Mouse (Mus musculus) urinary bladder, adult 2 months (tissue): ENCODE results near the gene Sec23b. TPM values are rescaled to one million over a fixed set of nuclear protein-coding genes. Genes with fewer than 3 reads are reported as not detected.
"Not testable (repeated sequence)": the region's sequence is repeated elsewhere in the genome, so short reads cannot be mapped to it uniquely, and the experiment has no call there.

Experiments
- DNase-seq: peaks from one replicate; pipeline ENCODE4 v3.0.0; 2022; ENCODE audit warnings: low spot score
- polyA plus RNA-seq: library from polyadenylated mRNA; depleted of rRNA; stranded (reverse); fragments of >200 nt; gene quantifications from 2 replicates; pipeline ENCODE4 v1.2.3, GENCODE M21; 2012; rRNA removed

Sec23b gene
- 42.7 and 51.4 TPM in 2 replicates for polyA plus RNA-seq

DNA sequence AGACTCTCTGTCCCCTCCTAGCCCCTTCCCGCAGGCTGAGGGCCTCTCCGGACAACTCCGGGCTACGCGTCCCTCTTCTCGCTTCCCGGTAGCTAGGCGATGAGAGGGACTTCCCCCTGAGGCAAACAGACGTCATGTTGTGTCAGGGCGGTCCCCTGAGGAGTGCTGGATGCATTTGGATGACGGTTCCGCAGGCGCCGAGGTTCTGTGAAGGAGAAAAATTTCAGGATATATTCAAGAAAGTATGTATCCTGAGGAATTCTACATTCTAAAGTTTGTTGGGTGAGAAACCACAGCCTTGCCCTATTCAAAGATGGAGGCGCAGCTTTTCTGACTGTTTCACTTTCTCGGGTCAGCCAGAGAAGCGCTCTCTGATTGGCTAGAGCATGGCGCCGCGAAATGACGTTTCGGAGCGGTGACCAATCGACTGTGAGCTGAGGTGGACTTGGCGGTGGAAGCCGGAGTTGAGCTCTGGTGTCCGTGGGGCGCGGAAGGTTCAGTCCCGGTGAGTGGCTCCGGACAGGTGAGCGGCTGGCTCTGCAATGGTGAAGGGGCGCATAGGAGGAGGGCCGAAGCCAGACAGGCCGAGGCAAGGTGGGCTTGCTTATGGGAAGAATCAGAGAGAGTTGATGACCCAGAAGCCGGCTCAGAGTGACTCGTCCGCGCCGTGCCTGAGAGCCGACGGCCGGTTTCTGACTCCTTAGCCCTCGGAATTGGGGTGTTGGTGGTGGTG lies at the start of gene Sec23b:
Gene Sec23b (plus strand): TSS at position 410 of the 733 bp plus-strand sequence.
- peak; percentile 85 for DNase-seq

DNA sequence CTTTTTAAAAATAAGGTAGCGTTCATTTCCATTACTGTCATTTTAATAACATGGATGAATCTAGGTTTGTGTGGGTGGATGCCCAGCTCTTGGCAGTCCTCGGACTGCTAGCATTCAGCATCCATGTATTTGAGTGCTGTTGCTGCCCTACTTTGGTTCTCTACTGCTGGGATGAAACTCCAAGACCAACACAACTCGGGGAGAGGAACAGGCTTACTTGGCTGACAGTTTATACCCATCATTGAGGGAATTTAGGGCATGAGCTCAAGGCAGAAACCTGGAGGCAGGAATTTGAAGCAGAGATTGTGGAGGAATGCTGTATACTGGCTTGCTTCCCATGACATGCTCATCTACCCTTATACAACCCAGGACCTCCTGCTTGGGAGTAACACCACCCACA lies 41.4 kb upstream of the Sec23b start:
- no peak for DNase-seq

DNA sequence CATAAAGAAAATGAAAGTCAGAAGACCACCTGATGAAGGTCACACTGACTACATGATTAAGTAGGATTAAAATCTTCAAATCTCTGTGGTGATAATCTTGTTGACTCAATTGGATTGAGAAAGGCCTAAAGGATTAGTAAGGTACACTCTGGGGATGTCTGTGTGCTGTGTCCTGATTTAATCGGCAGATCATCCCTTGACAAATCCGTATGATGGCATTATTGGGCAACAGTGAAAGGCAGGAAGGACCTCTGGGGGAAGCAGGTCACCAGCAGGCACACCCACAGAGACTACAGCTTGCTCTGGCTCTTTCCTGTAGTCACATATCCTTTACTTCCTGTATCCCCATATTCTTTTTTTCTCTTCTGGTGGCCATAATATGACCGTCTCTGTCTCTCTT lies 36.3 kb upstream of the Sec23b start:
- no peak for DNase-seq

DNA sequence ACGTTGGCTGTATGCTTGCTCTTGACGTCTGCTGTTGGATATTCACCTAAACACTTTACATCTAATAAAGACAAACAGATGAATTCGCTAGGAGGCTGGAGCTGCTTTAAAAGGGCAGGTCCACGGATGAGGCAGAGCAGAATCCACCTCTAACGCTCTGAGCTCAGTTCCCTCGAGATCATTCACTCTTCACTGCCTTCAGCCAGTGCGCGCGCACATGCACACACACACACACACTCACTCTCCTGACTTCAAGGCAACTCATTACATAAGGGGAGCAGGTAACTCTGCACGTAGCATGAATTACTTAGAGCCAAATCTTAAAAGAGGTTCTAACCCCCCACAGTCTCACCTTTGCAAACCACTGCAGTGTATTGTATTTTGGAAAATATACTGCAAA lies 30.2 kb upstream of the Sec23b start:
- no peak for DNase-seq

DNA sequence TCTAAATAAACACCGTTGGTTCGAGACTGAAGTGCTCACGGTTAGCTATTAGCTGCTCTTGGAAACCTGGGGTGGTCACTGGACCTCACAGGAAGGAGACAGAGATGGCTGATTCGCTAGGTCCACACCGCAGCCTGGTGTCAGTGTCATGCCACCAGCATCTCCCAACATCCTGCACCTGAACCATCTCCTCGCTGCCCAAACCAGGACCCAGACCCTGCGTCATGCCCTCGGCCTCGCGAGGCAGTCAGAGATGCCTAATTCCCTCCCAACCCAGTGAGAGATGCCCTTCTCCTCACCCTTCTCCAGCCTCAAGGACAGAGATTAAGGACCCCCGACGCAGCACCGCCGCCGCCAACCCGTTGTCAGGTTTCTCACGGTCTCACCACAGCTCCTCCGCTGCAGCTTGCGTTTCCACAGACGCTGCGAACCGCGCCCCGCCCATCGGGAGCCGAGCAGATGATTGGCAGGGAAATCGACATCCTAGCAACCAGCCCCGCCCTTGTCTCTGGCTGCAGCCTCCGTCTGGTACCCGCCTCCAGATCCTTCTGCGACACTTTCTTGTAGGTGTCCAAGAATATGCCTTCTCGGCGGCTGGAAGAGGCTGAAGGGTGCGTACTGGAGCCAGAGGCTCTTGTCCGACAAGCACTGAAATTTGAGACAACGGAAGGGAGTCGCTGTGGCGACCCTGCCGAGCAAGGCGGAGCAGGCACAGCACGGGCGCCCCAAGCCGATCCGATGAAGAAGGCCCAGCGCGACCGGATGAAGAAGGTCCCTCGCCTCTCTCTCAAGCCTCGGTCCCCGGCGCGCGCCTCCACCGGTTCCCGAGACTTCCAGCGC lies 28.8 kb upstream of the Sec23b start, which contains the start of the genes Dzank1 and Polr3f:
Gene Dzank1 (minus strand): TSS at position 434 of the 840 bp plus-strand sequence.
Gene Polr3f (plus strand): TSS at position 738 of the 840 bp plus-strand sequence.
- peak; percentile 93 for DNase-seq

DNA sequence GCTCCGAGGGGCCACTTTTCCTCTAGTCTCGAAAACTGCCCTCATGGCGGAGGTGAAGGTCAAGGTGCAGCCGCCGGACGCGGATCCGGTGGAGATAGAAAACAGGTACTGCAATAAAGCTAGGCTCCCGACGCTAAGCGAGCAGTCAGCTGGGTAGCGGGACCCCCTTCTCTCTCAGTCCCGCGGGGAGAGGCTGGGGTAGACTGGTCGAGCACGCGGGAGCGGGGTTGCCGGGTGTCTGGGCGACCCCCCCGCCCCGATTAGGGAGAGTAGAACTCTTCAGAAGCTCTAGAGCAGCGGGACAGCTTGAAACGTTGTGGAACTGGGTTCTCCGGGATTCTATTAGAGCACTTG lies 28.2 kb upstream of the Sec23b start:
- DNase-seq = no peak

DNA sequence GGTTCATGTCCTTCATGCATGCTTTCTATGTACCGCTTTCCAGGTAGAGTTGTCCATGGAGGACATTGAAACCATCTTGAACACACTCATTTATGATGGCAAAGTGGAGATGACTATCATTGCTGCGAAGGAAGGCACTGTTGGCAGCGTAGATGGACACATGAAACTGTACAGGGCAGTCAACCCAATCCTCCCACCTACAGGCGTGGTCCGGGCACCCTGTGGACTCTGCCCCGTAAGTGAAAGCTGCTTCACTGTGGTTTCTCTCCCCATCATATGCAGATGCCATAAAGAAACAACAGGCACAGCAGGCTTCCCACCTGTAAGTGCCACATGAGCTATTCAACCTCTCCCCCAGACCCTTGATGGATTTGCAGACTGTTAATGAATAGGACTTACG lies 18.9 kb upstream of the Sec23b start:
- DNase-seq = no peak

DNA sequence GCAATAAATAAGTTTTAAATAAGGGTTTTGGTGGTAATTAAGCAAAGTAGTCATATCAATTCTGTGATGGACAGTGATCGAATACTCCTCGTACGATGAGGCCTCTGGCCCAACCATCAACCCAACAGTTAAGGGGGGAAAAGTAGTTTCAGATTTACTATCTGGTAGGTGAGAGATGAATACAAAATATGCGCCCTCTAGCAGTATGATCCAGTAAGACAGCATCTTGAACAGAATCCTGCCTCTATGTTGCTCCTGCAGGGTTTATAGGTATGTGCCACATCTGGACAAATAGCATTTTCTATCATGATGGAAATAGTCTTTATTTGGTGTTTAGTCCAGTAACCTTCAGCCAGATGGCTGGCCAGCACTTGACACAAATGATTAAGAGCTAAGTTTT lies 14.8 kb upstream of the Sec23b start:
- DNase-seq = no peak

DNA sequence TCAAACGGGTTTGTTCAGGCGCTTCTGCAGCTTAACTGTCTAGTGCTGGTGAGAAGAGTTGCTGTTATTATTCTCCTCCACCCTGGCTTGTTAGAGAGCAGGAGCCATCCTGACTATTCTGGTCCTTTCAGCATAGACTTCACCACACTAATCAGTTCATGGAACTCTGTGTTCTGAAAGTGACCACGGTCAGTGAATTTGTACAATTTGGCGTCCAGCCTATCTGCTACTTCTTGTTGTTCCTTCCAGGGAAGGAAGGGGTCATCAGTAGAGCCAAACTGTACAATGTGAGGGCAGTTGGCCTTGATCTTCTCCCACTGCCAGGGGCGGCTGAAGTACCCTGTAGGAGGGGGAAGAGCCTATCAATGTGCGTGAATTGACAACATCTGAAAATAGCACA lies 12.4 kb upstream of the Sec23b start:
- no peak for DNase-seq

DNA sequence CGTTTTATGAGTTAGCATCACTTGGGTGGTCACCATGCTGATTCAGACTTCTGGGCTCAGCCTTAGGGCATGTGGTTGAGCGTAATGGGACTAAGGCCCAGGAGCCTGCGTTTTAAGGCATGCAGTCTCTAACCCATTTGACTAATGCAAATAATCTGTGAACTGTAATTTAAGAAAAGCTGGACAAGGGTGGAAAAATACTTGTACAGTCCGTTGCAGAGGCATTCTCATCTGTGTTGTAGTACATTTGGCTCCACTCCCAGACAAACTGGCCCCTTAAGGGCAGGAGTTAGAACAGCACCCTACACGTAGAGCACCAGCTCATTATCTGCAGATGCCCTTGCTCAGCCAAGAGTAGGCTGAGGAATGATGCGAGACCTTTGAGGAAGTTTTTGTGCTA lies 11.4 kb upstream of the Sec23b start:
- no peak for DNase-seq

DNA sequence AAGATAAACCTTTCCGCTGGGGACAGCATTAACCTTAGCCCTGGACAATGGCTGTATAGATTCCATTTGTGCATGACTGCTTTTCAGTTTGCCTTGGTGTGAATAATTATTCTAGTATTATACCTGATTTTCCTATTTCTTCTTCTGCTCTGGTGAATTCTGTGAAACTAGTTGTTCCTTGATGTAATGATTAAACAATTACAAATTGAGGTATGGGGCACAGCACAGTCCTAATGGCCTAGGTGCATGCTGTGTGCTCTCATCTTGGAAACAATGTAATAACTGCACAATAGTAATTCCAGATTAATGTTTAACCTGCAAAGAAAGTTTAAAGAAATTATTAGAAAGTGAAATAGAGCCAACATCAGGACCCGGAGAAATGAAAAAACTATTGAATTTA lies 11.0 kb upstream of the Sec23b start:
- DNase-seq = no peak

DNA sequence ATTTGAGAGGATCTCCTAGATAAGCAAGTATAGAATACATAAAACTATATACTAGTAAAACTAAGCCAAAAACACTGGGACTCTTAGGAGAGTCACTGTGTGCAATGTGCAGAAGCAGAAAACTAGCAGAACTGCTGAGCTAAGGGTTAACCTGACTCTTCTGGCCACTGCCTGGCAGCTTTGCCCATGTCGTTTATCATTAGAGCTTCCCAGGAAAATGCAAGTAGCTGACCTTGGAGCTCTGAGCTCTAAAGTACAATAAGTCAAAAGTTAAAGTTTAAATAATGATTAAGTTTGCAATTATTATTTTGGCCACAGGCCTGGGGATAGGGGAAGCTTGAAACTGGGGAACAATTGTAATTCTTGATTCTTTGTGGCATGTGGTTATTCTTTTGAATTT lies 10.5 kb upstream of the Sec23b start:
- DNase-seq = no peak

DNA sequence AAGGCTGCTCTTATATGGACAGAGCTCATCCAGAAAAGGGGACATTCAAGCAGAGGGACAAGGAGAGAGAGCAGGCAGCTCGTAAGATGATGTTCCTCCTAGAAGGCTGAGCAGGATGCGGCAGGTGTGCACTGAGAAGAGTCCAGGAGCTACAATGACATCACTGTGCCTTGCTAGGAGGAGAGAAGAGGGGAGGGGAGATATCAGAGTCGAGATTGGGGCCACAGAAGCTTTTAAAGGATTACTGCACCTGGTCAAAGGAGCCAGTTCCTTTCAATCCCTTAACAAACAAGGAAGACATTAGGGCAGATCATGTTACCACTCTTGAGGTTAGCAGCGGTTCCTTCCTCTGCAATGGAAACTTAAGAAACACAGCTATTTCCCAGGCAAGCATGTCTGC lies 8.5 kb upstream of the Sec23b start:
- DNase-seq = no peak

DNA sequence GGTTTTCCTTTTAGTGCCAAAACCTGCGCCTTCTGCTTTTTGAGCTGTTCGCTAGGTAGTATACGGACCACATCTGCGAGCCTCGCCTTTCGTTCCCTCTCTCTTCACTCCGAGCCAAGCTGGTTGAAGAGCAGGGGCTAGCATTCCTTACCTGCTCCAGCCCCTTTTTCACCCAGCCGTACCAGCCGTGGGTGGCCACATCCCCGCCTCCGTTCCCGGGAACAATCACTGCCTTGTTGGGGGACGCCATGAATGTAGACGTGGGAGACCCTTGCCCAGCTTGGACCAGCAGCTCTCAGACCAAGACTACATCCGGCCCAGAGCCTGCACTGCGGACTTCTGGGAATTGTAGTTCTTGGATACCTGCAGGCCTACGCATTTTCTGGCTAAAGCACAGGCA lies 5.5 kb upstream of the Sec23b start, which contains the start of gene Rbbp9:
Gene Rbbp9 (minus strand): TSS at position 341 of the 400 bp plus-strand sequence.
- DNase-seq = peak; percentile 47

DNA sequence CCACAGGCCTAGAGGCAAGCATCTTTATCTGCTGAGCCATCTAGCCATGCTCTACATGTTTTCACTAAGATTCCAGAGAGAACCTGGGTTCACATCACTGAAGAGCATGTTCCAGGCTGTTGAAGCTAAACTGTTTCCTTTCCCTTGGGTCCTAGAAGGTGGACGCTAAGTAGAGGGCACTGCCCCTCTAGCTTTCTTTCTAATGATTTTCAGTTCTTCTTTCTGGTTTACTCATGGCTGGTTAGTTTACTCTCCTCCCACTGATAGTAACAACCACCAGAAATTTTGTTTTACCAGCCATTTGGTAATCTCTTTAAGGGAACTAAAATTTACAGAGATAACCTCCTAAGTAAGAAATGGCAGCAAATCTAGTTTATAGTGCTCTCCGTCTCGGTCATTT lies 2.1 kb upstream of the Sec23b start:
- no peak for DNase-seq

DNA sequence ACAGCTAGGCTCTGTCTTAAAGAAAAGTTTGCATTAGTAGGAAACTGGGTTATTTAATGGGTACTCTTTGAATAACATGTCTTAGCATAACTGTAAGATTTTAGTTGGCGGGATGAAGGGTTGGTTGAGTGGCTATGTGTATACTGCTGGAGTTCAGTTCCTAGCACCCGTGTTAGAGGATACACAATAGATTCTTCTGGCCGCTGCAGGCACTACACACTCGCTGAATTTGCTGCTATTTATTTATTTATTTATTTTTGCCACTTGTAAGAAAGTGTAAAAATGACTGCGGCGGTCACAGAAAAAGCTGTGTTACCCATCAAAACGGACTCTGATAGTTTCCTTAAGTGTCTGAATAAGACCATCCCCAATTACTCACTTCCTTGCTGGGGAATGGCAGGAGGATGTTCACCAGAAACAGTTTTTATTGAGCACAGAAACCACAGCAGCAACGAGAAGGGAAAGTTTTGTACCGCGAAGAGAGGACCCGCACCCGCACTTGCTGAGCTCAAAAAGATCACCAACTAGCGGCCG lies 676 bp upstream of the Sec23b start:
- no peak for DNase-seq

DNA sequence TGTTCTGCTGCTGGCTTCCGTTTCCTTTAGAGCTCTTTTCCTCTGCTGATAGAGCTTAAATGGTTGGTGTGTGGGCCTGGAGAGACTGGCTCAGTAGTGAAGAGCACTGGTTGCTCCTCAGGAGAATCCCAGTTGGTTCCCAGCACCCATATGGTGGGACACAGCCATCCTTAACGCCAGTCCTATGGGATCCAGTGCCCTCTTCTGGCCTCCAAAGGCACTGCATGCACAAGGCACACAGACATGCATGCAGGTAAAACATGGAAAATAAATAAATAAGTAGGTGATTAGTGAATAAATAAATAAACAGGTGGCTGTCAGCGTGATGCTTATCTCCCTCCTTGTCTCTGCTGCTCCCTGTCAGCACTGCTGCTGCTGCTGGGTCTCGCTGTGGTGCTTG lies 32.7 kb downstream of the Sec23b start:
- no peak for DNase-seq

DNA sequence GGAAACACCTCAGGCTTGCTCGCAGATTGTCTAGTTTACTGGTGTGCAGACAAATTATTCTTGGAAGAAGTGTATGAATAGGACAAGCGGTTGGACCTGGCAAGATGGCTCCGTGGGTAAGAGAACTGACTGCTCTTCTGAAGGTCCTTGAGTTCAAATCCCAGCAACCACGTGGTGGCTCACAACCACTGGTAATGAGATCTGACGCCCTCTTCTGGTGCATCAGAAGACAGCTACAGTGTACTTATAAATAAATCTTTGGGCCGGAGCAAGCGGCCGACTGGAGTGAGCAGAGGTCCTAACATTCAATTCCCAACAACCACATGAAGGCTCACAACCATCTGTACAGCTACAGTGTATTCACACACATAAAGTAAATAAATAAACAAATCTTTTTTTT lies 37.0 kb downstream of the Sec23b start:
- not testable (repeated sequence) for DNase-seq

DNA sequence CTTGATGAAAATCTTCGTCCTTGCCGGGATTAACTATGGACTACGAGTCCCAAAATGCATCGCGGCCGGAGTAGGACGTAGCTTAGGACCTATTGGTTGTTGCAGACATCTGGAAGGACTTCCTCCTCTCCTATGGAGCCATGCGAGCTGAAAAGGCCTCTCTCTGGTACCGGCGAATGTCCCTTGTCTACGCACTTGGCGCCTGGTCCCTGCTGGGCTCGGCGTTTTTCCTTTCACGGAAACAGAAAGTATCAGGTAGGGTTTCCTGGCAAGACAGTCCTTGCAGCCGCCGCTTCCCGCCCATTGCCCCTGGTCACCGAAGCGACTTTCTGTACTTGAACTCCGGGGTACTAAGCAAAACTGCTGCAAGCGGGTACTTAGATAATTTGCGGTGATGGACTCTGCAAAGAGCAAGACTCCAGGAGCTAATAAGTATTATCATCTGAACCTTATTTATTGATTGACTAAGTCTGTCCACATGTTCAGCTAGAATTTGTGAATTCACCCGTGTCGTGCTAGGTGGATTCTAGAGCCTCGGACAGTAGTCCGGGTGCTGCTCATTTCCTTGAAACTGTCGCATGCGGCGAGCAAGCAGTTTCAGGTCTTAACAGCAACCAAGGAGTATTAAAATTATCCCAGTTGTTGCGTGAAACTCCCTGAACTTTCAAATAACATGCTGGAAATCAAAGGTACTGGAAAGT lies 38.1 kb downstream of the Sec23b start, which contains the start of gene Smim26:
Gene Smim26 (plus strand): TSS at position 104 of the 701 bp plus-strand sequence.
- DNase-seq = peak; percentile 48

DNA sequence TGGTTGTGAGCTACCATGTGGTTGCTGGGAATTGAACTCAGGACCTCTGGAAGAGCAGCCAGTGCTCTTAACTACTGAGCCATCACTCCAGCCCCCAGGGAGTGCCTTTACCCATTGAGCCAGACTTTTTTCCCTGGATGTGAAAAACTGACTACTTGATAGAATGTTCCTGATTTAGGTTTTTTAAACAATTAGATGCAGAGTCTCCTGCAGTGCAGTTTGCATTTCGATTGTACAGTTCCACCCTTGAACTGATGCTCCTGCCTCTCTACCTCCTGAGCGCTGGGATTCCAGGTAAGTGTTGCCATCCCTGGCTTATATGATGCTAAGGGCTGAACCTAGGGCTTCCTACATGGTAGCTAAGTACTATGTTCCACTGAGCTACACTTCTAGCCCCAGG lies 42.0 kb downstream of the Sec23b start:
- no peak for DNase-seq

DNA sequence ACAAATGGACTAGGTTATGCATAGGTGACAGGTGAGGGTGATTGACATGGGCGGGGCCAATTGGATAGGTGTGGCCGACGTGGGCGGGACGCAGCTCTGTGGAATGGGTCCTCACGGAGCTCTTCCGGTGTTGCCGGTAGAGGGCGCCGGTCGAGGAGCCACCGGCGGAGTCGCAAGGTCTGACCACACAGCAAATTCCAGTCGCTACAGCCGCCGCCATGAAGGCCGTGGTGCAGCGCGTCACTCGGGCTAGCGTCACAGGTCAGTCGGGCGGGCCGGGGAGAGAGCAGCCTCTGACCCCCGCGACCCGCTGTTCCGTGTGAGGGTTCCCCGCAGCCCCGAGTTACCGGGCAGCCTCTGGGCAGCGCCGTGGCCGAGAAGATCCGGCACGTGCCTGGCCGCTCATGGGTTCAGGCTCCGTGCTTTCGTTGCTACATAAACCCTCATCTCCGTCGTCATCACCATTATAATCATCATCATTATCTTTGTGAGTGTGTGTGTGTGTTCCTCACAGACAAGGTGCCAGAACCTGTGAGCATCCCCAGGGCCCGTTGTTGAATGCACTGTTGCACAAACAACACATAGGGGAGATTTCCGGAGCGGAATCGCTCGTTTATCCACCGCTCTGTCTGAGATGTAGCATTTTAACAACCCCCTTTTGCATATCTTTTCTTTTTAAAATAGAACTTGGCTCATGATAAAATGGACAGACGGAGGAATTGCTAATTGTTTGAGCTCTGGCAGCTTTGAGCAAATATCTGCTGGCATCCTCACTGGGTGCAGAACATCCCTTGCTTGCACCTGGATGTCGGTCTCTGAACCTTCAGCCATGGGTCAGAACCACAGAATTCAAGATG lies 44.0 kb downstream of the Sec23b start, which contains the start of gene Dtd1:
Gene Dtd1 (plus strand): TSS at position 67 of the 857 bp plus-strand sequence.
- DNase-seq = peak; percentile 79
